Mouse (Mus musculus) adrenal gland (tissue): ENCODE measurements around the gene Zdhhc8.

Source experiments
- intact Hi-C: fragments of 180-260 bp; cut with DNase I; formaldehyde crosslinking; loops from one replicate; pipeline ENCODE4 v1.15.1; 2025

Gene Zdhhc8

DNA sequence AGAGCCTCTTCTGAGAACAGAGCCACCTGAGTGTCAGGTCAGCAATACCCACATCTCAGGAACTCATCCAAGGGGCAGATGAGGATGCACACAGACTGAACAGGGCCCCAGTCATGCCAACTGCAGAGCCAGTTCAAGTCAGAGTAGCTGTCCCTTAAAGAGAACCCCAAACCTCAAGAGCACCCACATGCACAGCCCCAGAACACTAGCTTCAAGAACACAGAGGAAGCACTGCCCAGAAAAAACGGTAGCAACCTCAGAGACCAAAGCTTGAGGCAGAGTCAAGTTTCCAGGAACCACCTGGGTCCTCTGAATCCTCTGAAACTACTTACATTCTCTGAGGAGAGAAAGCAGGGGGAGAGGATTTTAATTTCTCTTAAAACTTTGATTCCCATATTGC lies 1.5 kb downstream of the Zdhhc8 start:
- intact Hi-C loops = no loop called here

DNA sequence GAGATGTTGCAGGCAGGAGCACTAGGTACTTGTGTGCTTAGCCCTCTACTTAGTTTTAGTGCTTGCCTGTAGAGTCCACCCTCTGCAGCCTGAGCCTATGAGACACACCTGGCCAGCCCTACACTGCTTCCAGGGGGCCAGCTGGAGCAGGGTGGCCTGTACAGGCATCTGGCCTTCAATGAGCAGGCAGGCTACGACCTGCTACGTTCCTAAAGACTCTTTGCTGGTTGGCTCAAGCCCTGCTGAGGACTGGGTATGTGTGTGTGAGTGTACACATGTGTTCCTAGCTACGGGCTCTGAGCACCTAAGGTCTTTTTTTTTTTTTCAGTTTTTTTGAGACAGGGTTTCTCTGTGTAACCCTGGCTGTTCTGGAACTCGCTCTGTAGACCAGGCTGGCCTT lies 3.5 kb downstream of the Zdhhc8 start:
- intact Hi-C loops = no loop called here

GRCm38 (mm10) chr16:18231047-18231446 lies 3.9 kb downstream of the Zdhhc8 start:
- intact Hi-C loops = no loop called here

- intact Hi-C loops = no loop called here
Measured at GRCm38 (mm10) chr16:18230617-18231016, 4.3 kb downstream of the Zdhhc8 start.

GRCm38 (mm10) chr16:18229622-18230021 lies 5.3 kb downstream of the Zdhhc8 start:
- intact Hi-C loops = no loop called here

GRCm38 (mm10) chr16:18228856-18229255 lies 6.1 kb downstream of the Zdhhc8 start:
- intact Hi-C loops = no loop called here

DNA sequence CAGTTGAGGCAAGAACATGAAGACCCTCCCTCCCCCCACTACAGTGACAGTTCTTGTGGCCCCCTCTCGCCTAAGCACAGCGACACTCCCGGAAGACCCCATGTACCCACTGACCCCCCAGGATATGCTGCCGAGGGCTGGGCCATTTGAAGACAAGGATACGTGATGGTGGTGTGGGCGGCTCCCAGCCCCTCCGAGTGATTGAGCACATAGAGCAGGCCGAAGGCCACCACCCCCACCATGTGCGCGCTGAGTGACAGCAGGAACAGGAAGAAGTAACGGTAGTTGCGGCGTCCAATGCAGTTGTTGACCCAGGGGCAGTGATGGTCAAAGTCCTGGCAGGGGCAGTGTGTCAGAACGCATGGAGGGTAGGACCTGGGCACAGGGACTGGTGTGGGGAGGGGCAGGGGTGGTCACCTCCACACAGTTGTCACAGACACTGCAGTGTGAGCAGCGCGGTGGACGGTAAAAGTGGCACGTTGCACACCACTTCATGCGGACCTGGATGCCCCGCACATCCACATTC lies 7.0 kb downstream of the Zdhhc8 start:
- intact Hi-C loops = no loop called here

- intact Hi-C loops = no loop called here
Measured at GRCm38 (mm10) chr16:18227187-18227586, 7.7 kb downstream of the Zdhhc8 start.

DNA sequence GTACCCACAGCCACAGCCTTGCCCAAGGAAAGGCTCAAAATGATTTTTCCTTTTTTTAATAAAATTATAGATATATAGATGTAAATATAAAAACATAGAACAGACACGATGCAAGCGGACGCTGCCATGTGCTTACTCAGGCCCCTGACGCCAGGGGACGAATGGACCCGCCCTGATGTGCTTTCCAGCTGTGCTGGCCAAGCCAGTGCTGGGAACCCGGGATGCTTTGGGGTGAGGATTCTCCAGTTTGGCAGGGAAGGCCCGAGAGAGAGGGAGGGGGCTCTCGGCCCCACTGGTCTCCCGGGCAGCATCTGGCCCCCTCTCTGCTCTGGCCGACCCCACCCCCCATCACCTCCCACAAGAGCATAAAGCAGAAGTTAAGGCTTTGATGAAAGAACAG lies 12.7 kb downstream of the Zdhhc8 start:
- intact Hi-C loops = no loop called here

GRCm38 (mm10) chr16:18221543-18221898 lies 13.4 kb downstream of the Zdhhc8 start:
- intact Hi-C loops = no loop called here

DNA sequence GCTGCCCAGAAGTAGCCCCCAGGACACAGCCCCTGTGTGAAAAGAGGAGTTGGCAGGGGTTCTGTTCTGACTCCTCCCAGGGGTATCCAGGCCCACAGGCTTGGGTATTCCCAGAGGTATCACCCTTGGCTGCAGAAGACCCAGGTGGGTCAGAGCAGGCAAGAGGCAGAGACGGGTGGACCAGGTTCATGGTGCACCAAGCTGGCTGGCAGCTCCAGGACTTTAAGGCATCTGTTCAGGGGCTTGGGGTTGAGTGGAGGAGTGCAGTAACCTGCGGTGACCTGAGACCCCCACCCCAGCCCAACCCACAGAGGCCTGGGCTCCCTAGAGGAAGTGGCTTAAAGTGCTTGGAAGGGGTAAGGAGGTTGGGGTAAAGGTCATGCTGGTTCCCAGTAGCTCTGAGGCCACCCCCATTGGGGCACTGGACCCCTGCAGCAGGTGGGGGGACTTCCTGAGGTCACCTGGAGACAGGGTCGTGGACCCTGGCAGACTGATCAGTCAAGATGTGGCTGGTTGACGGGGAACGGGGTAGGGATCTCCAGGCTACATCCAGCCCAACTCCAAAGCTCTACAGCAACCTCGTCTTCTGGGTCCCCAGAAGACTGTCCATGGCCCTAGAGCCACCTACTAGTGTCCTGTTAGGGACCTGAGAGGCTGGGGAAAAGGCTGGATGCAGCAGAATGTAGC lies 13.9 kb downstream of the Zdhhc8 start:
- intact Hi-C loops = no loop called here

DNA sequence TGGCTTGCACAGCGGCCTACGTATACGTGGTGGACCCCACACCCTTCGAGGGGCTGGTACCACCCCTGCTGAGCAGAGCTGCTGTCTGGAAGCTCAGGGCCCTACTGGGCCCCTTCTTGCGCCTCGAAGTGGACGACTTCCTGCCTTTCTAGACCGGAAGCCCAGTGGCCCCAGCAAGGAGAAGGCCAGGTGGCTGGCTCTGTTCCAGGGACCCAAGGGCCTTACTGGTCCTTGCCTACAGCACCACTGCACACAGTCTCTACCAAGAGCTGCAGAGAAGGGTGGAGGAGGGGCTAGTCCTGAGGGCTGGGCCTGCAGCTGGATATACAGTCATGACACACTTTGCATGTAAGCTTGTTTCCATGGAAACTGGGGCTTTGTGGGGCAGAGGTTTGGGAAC lies 14.9 kb downstream of the Zdhhc8 start:
- intact Hi-C loops = no loop called here

DNA sequence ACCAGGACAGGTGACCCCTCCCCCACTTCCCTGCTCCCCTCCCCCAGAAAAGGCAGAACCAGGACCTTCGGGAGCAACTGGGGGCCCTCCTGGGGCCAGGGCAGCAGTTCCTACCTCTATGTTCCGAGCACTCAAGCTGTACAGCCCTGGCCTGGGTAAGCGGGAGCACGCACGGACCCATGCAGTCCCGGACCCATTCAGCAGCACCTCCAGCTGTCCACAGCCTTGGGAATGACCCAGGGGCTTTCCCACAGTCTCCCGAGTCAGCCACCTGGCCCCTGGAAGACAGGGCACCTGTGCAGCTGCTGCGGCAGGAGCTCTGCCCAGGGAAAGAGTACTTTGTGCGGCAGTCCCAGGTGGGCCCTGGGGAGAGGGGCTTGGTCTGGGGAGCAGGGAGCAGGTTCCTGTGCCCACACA lies 16.3 kb downstream of the Zdhhc8 start:
- intact Hi-C loops = no loop called here

- intact Hi-C loops = no loop called here
Measured at GRCm38 (mm10) chr16:18217579-18217978, 17.4 kb downstream of the Zdhhc8 start, which contains the start of gene Ccdc188. Gene Ccdc188 (plus strand): TSS chr16:18217879.

DNA sequence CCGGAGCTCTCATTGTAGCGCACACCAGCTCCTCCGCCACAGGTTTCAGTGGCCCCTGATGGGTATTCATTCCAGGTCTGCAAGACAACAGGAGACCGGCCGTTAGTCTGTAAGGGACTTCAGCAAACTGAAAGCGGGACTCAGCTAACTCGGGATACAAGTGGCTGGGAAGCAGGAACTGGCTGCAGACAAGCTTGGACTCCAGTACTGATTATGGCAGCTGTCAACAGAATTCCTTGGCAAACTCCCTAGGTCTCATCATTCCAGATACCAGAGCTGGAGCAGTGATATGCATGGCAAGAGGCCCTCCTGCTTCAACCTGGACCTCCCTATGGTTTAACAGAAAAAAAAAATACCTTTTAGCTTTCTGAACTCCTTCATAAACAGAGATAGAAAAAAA lies 20.1 kb downstream of the Zdhhc8 start:
- intact Hi-C loops = loop anchor here (5.0 kb wide), 2 partner anchors 43 to 163 kb away; partner anchors contain the start of gene Dgcr6

- intact Hi-C loops = loop anchor here (5.0 kb wide), 2 partner anchors 41 to 161 kb away; partner anchors contain the start of gene Dgcr6
Measured at GRCm38 (mm10) chr16:18213689-18214088, 21.2 kb downstream of the Zdhhc8 start.

DNA sequence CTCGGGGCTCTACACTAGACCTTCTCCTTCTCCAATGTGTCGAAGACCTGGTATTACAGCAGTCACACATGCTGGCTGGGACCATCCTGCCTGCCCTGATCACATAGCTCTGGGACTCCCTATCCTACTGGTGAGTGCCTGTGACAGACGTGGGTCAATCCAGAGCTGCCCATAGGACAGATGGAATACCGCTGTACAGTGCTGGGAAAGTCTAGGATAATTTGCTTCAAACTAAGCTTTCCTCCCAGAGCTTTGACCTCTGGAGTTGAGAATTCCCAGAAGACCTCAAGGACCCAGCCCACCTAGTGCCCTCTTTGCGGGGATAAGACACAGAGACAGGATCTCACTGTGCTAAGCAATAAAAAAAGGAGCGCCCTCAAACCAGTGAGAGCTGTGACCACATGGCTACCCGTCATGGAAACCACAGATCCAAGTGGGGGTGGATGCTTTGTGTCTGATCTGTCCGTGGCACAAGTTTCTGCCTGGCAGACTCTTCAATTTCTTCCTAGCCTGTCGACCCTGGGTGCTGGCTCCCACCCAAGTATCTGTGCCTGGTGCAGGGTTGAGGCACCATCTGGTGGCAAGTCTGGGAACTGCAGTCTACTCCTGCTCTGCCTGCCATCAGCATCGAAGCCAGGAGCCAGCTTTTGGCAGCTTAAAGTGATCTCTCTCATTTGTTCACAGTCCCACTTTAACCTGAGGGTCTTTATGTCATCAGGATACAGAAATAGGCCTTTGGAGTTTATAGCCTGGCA lies 23.3 kb downstream of the Zdhhc8 start:
- intact Hi-C loops = loop anchor here (1.0 to 5.0 kb wide), 3 partner anchors 39 to 159 kb away; partner anchors contain the start of gene Dgcr6

- intact Hi-C loops = loop anchor here (1.0 to 5.0 kb wide), 3 partner anchors 39 to 159 kb away; partner anchors contain the start of gene Dgcr6
Measured at GRCm38 (mm10) chr16:18210701-18211416, 24.1 kb downstream of the Zdhhc8 start.

DNA sequence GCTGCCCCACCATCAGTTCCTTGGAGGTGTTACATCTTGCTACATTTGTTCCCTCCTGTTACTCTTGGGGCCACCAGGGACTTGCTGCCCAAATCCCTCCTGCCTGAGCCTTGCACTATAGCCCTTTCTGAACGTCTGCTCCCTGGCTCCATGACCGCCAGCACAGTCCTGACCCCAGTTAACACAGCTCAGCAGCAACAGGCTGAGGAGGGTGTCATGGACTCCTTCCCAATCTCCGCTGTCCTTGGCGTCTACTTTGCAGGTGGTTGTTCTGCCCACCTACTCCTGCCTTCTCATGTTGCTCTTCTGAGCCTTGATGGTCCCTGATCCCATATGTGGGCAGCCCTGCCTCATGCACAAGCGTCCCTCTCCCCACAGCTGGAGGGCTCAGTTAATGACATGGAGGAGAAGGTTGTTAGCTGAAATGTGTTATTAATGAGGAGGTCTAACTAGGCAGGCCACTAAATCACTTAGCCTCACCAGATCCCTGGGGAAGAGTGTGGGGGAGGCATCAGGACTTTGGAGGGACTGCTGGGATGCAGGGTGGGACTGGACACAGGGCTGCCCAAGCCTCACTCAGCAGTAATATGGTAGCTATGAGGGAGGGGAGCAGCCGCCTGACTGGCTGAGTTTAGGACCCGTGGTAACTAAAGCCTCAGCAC lies 31.4 kb downstream of the Zdhhc8 start:
- intact Hi-C loops = no loop called here

DNA sequence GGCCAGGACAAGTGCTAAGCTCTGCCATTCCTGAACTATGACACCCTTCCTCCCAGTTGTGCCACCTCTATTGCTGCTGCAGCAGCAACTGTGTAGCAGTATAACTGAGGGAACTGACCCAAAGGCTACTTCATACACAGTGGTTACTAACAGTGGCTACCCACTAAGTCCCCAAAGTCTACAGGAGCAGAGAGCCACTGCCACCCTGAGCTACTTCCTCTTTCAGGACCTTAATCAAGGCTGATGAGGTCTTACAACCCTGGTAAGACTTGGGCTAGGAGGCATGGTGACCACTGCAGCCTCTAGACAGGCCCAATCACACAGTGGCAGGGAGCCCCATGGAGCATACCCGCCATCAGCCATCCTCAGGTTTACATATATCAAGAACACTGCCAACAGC lies 32.9 kb downstream of the Zdhhc8 start:
- intact Hi-C loops = no loop called here

DNA sequence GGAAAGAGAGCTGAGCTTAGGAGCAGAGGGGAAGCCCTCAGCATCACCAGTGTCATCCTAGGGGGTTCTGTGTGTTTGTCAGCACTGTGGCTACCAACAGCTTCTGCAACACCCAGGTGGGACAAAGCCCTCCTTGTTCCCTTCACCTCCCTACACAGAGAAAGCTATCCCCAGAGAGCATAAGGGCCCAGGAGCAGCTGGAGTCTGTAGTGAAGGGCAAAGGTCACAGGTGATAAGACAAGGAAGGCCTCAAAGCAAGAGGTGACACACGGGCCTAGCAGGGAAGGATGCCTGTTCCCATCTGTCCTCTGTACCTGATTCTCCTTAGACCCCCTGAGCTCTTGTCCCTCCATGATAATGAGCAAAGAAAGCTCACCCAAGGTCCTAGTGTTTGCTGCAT lies 33.3 kb downstream of the Zdhhc8 start:
- intact Hi-C loops = no loop called here
